Mouse (Mus musculus) B cell, adult 62 days (primary cell): ENCODE measurements around the gene Top3b. TPM values are rescaled to one million over a fixed set of nuclear protein-coding genes. Genes with fewer than 3 reads are reported as not detected.

Experiments
- total RNA-seq: library from RNA; stranded (reverse); gene quantifications from 4 replicates; pipeline ENCODE4 v1.2.4, GENCODE M21; 2023

Gene Top3b
- total RNA-seq: 132 to 154 TPM (median 144 TPM) in 4 replicates

DNA sequence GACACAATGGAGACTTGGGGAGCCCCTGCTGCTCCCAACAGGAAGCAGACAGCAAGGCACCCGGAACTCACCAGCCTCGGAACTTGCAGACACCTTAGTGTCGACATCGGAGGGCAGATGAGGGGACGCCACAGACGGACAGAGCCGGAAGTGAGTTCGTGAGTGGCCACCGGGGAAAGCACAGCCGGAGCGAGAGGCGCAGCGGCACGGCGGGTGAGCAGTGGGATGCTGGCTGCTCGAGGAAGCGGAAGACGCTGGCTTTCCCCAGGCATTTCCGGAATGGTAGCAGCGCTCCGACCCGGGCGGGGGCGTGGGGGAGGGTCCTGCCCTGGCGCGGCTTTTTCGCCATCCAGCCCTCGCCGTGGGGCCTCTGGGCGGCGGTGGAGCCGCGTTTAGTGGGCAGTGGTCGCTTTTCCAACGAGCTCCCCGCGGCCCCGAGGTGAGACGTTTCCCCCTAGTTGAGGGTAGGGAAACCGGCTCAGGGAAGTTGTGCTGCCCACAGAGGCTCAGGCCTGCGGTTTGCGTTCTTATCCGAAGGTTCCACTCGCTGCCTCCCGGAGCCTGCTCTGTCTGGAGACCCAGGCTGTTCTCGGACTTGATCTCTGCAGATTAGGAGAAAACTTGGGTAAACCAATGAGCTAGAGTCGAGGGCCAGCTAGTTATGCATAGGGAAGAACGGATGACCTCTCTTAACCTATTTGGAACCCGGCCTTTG is at the start of gene Top3b, which contains the start of gene Vpreb1:
Top3b (plus strand) TSS at position 120 of the 715 bp plus-strand sequence.
Vpreb1 (minus strand) TSS at position 227 of the 715 bp plus-strand sequence.

GRCm38 (mm10) chr16:16828757-16829615 is 41.5 kb upstream of the Top3b start, which contains the start of gene Spag6l:
Gene Spag6l, minus strand, starts transcription at chr16:16829456.

GRCm38 (mm10) chr16:16863978-16864377 is 6.6 kb upstream of the Top3b start, which contains the start of gene Igll1:
Gene Igll1, minus strand, starts transcription at chr16:16863985.

DNA sequence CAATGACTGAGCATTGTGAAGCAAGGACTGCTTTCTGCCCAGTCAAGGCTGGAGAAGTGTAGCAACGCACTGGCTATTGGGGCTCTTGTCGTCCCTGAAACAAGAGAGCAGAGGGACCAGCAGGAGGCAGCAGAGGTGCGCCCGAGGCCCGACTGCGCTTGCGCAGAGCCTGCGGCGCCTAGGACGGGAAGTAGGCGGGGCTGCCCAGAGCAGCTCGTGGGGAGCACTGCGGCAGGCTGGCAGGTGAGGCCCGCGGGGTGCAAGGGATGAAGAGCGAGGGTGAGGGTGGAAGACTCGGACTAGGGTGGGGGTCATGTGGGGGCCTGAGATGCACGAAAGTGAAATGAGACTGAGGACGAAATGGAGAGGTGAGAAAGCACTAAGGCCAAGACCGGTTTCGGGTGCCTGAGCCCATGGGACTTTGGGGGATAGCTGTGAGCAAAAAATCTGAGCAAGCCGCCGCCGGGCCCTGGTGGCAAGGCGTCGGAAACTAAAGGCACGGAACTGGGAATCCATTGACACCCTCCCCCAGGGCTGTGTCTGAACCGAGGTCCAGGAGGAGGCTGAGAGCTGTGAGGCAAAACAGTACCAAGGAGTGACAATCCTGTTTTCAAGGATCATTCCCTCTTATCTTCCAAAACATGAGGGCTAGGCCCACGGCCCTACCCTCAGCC is 26.0 kb downstream of the Top3b start, which contains the start of gene Ppm1f:
Ppm1f (plus strand) TSS at position 88 of the 674 bp plus-strand sequence.

Other genes with a start within 250 kb of the Top3b start
- not detected in 4 replicates for gene Olfr19, start 194.3 kb upstream of the Top3b start, total RNA-seq
- 11.4 to 21.1 TPM (median 16.7 TPM) in 4 replicates for gene Spag6l, start 41.3 kb upstream of the Top3b start, total RNA-seq
- not detected in 4 replicates for gene Igll1, start 6.8 kb upstream of the Top3b start, total RNA-seq
- 0.80 TPM in 1 of 4 replicates, not detected in the others for gene Vpreb1, start 107 bp downstream of the Top3b start, total RNA-seq
- 11.8 to 18.4 TPM (median 15.7 TPM) in 4 replicates for gene Ppm1f, start 25.7 kb downstream of the Top3b start, total RNA-seq
- 178 to 193 TPM (median 188 TPM) in 4 replicates for gene Mapk1, start 112.6 kb downstream of the Top3b start, total RNA-seq
- gene Ypel1, start 199.0 kb downstream of the Top3b start, total RNA-seq: 0.92 to 2.1 TPM (median 1.4 TPM) in 4 replicates
- 102 to 118 TPM (median 110 TPM) in 4 replicates for gene Ppil2, start 240.5 kb downstream of the Top3b start, total RNA-seq